Mouse (Mus musculus) liver, adult 2 months (tissue): ENCODE measurements around the gene Dnajb6.

Experiments
- CTCF ChIP-seq: fragments of 200-500 bp; IDR thresholded peaks from 2 replicates; pipeline ENCODE4 v1.5.1; 2011; ENCODE audit warnings: low read depth, low read length, control low read depth
- POLR2A ChIP-seq: fragments of 200-500 bp; IDR thresholded peaks from 2 replicates; pipeline ENCODE4 v1.6.1; 2011; ENCODE audit warnings: low read length, control low read depth; ENCODE audit not compliant: insufficient read depth; ENCODE audit errors: extremely low read depth

DNA sequence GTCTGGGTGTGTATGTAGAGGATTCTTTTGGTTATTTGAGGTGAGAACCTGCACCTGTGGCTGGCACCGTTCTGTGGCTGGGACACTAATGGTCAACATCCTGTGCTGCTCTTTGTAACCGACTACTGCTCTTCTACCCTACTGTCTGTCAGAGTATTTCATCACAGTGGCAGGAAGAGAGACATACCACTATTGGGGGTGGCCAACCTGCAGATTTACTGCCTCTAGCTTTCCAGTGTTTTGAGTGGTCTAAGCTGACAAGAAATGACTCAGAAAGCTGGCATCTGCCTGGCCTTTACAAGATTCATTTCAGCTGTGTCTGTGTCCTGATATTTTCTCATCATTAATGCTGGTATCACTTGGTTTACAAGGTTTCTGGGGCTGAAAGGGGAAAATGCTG, 36.5 kb downstream of the Dnajb6 start:
- no peak for TF ChIP-seq CTCF
- TF ChIP-seq POLR2A = no peak
